Mouse (Mus musculus) layer of hippocampus, adult 9-11 months (tissue): ENCODE results near the gene Tnfaip1.

Experiments
- DNase-seq: peaks from one replicate; pipeline ENCODE4 v3.0.0; 2022

Gene Tnfaip1

DNA sequence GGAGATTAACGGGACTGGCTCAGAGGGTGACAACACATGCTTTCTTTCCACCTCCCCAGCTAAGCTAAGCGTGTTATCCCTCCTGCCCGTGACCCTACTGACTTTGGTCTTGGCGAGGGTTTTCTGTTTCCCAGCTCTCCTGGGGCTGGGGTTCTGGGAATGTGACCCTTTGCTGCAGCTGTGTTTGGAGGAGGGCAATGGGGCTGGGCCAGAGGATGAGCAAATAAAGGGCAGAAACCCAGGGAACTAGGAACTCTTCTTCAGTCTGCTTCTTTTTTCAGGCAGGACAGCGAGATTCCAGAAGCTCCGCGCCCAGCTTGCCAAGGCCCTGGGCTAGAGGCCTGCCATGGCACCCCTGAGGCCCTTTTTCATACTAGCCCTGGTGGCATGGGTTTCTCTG is 37.1 kb downstream of the Tnfaip1 start, which contains the start of gene Vtn:
Gene Vtn, plus strand, starts transcription at position 88 of the 400 bp plus-strand sequence.
- no peak for DNase-seq

DNA sequence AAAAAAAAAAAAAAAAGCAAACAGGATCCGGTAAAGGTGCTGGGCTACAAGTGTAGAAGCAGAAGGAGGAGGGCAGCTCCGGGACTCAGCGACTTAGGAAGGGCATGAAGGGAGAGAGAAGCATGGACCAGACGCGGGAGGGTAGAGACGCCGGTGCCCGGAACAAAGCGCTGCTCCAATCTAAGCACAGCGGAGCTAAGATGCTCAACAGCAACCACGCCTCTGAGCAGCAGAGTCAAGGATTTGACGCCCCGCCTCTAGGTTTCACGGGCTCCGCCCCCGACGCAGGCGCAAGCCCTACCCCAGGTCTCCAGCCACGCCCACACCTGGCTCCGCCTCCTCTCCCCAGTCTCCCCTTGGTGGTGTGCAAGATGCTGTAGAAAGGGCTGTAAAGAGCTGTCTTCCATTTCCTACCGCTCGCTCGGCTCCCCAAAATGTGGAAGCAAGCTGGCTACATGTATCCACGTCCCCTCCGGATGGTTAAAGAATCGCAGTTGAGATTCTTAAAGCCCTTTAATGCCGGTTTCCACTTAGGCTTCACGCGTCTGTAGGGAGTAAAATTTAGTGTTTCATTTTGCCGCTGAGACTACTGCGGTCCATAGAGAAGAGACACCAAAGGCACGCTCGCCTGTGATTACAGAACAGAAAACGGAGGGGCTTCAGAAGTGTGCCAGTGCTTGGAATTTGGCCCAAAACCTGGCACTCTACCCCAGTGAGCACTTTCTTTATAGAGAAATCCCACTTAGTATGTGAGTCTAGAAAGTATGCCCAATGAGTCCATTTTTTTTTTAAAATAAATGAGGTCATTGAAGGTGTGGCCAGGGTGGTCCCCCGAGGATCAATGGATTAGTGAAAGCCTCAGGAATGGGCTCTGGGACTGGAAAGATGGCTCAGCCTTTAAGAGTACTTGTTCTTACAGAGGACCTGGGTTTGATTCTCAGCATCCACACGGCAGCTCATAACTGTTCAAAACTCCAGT is 38.3 kb downstream of the Tnfaip1 start, which contains the start of gene Sarm1:
Gene Sarm1, minus strand, starts transcription at position 211 of the 979 bp plus-strand sequence.
- peak; percentile 95 for DNase-seq

GRCm38 (mm10) chr11:78497071-78497541 is 39.0 kb downstream of the Tnfaip1 start:
- DNase-seq, result no peak

GRCm38 (mm10) chr11:78495904-78496303 is 40.2 kb downstream of the Tnfaip1 start:
- DNase-seq, result no peak

DNA sequence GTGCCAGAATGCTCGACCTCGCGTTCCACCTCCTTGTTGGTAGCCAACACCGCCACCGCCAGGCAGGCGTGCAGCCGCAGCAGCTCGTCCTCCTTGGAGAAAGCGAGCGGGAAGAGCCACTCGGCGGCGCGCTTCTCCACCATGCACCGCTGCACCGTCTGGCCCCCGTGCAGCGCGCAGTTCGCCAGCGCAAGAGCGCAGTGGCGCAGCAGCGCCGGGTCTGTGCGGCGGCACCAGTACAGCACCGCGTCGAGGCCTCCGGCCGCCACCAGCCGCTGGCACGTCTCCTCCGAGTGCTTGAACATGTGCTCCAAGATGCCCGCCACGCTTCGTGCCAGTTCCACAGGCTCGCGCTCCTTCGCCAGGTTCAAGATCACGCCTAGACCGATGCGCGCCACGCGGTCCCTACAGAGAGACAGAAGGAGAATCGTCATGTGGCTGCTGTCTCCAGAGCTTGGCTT is 45.3 kb downstream of the Tnfaip1 start:
- peak; percentile 35 for DNase-seq

DNA sequence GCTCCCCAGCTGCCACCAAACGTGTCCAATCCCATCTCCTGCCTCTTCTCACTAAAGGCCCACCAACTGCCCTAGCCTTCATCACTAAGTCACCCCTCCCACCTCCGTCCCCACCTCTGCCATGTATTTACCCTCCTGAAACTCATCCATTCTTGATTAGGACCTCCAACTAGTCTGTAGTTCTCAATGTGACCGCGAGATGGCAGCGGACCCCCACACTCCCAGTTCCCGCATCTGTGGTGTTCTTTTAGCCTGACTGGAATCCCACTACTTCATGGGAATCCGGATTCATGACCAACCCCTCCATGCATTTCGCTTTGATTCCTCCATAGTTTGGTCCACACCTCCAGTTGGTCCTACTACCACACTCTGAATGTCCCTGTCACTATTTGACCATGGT is 48.0 kb downstream of the Tnfaip1 start:
- DNase-seq, result peak; percentile 34

- DNase-seq, result no peak
Measured at GRCm38 (mm10) chr11:78483639-78484038, 52.5 kb downstream of the Tnfaip1 start.

GRCm38 (mm10) chr11:78475289-78475688 is 60.8 kb downstream of the Tnfaip1 start:
- no peak for DNase-seq
